Mouse (Mus musculus) cerebellum, adult 2 months (tissue): ENCODE data around the gene Pqbp1. TPM values are rescaled to one million over a fixed set of nuclear protein-coding genes. Genes with fewer than 3 reads are reported as not detected.
"Not testable (repeated sequence)": the region's sequence is repeated elsewhere in the genome, so short reads cannot be mapped to it uniquely, and the experiment has no call there.

Experiments used
- DNase-seq, 2 experiments: peaks; one replicate each; pipeline ENCODE4 v3.0.0; 2021
- H3K27ac ChIP-seq: fragments of 200-500 bp; 2 replicates; pipeline ENCODE4 v1.5.1; 2012; ENCODE audit warnings: low read length, control low read depth, inconsistent platforms; ENCODE audit not compliant: insufficient read depth
- H3K27me3 ChIP-seq: fragments of 200-500 bp; 2 replicates; pipeline ENCODE4 v1.6.1; 2012; ENCODE audit warnings: inconsistent platforms, mild to moderate bottlenecking, low read length, moderate library complexity; ENCODE audit not compliant: control insufficient read depth, insufficient read depth
- H3K4me1 ChIP-seq: fragments of 200-500 bp; 2 replicates; pipeline ENCODE4 v1.6.1; 2011; ENCODE audit warnings: low read length; ENCODE audit not compliant: control insufficient read depth, insufficient read depth
- H3K4me3 ChIP-seq: fragments of 200-500 bp; replicated peaks from 2 replicates; pipeline ENCODE3; 2011; ENCODE audit warnings: mild to moderate bottlenecking, low read depth, low read length, control low read depth; ENCODE audit not compliant: insufficient read depth
- CTCF ChIP-seq: fragments of 200-500 bp; IDR thresholded peaks from 2 replicates; pipeline ENCODE4 v1.5.1; 2011; ENCODE audit warnings: low read depth, mild to moderate bottlenecking, control low read depth, low read length, moderate library complexity, borderline replicate concordance; ENCODE audit not compliant: insufficient read depth
- POLR2A ChIP-seq: fragments of 200-500 bp; IDR thresholded peaks from 2 replicates; pipeline ENCODE4 v1.6.1; 2011; ENCODE audit warnings: low read length, control low read depth, borderline replicate concordance; ENCODE audit not compliant: insufficient read depth
- WGBS: fragments of 180-500 bp; shearing (Covaris S2); methylation state at CpG from one replicate; pipeline ENCODE4 v1.1.7; 2018; 5-methylcytosine and 5-hydroxymethylcytosine counted together
- polyA plus RNA-seq: library from polyadenylated mRNA; depleted of rRNA; stranded (reverse); fragments of >200 nt; gene quantifications from 2 replicates; pipeline ENCODE4 v1.2.3, GENCODE M21; 2012

Gene Pqbp1
- polyA plus RNA-seq, 1 experiment, result 174 TPM

DNA sequence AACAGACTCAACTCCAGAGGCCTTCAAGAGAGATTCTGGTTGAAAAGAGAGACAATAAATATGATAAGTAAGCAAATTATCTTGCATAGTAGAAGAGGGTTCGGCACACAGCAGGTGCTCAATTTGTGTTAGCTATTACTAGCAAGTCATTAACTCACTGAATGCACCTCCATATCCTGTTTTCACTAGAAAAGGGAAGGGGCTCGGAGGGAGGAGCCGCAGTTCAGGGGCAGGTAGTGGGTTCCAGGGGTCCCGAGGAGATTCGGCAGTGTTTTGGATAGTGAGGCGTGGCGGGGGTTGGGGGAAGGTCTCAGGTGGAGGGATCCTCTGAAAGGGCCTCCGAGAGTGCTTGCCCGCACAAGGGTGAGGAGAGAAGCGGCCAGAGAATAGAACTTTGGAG is 28.0 kb upstream of the Pqbp1 start:
- Histone ChIP-seq H3K27me3 (no peaks in the 10 kb centered on the region), H3K4me1 (peaks cover 3% of the 10 kb centered on the region), H3K4me3 (no peak overlapping the region), H3K27ac (no peak overlapping the region)
- DNase-seq, result no peak
- no peak for TF ChIP-seq POLR2A
- TF ChIP-seq CTCF, result no peak
- 53% methylated on average over 10 of the region's 10 CpGs for WGBS

DNA sequence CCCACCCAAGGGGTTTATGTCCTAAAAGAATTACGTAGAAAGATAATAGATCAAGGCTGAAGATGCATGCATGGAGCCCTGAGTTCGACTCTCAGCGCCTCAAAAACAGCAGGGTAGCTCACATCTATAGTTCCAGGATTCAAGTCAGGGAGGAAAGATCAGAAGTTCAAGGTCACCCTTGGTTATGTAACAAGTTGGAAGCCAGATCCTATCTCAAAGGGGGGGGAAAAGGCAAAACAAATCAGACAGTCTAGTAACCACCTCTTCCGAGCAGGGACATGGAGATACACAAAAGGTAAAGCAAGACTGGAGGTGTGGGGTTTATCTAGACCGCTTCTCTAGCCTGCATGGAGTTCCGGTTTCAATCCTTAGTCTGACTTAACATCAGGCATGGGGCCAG is 27.2 kb upstream of the Pqbp1 start:
- H3K4me3 ChIP-seq, result no peak overlapping the region
- WGBS, result 83% methylated on average over 6 of the region's 6 CpGs
- peaks cover 3% of the 10 kb centered on the region for H3K4me1 ChIP-seq
- H3K27me3 ChIP-seq, result no peaks in the 10 kb centered on the region
- DNase-seq, result no peak
- H3K27ac ChIP-seq, result no peak overlapping the region
- TF ChIP-seq POLR2A, result no peak
- no peak for TF ChIP-seq CTCF

DNA sequence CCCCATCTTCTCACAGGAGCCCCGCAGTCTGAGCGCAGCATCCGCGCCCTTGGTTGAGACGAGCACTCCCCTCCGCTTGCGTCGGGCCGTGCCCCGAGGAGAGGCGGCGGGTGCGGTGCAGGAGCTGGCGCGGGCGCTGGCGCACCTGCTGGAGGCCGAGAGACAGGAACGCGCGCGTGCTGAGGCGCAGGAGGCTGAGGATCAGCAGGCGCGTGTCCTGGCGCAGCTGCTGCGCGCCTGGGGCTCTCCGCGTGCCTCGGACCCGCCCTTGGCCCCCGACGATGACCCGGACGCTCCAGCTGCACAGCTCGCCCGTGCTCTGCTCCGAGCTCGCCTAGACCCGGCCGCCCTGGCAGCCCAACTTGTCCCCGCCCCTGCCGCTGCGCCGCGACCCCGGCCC is 23.0 kb upstream of the Pqbp1 start:
- Histone ChIP-seq H3K4me3 (peak overlapping the region; percentile 34), H3K27me3 (no peaks in the 10 kb centered on the region), H3K4me1 (peaks cover 3% of the 10 kb centered on the region), H3K27ac (no peak overlapping the region)
- 4% methylated on average over 37 of the region's 48 CpGs for WGBS
- DNase-seq, result peak; percentile 42 to 44
- TF ChIP-seq POLR2A (no peak), CTCF (no peak)

DNA sequence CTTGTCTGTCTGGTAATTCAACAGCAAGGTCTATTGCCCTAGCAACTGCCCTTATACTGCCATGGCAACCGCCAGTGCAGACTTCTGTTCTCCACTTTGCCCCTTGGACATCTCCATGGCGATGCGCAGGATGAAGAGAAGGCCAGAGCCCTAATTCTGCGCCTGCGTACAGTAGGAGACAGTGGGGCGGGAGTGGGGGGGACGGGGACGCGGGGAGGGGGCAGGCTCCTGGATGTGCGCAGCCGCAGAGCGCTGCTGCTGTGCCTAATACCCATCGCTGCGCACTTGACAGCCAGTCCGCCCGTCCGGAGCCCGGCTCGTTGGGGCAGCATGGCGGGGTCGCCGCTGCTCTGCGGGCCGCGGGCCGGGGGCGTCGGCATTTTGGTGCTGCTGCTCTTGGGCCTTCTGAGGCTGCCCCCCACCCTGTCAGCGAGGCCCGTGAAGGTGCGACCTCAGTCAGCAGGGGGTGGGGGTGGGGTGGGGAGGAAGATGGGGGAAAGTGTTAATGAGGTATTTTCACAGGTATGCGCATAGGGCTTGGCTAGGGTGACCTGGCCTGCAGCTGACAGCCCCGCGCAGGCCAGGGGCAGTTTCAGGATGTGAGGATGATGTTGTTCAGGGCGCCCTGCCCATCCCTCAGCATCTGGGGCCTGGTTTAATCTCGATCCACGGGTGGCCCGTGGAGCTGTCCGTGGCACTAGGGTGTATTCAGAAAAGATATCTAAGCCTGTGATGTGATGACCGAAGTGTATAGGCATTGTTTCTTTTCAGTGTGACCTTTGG is 20.7 kb upstream of the Pqbp1 start, which contains the start of gene Pcsk1n:
TSS of gene Pcsk1n (plus strand) at position 222 of the 783 bp plus-strand sequence.
- 9% methylated on average over 23 of the region's 40 CpGs for WGBS
- H3K27me3 ChIP-seq, result no peaks in the 10 kb centered on the region

DNA sequence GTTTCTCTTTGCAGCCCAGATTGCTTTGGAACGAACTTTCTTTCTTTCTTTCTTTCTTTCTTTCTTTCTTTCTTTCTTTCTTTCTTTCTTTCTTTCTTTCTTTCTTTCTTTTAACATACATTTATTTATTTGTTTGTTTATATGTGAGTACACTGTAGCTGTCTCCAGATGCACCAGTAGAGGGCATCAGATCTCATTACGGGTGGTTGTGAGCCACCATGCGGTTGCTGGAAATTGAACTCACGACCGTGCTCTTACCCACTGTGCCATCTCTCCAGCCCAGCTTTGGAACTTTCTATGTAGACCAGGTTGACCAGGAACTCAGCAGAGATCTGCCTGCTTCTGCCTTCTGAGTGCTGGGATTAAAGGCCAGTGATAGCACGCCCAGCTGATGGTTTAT is 18.9 kb upstream of the Pqbp1 start:
- not testable (repeated sequence) for H3K27me3 ChIP-seq, DNase-seq, H3K27ac ChIP-seq, H3K4me1 ChIP-seq, H3K4me3 ChIP-seq
- 66% methylated on average over 6 of the region's 6 CpGs for WGBS

More for the DNA sequence above, 20.7 kb upstream of the Pqbp1 start, which contains the start of gene Pcsk1n:
- Histone ChIP-seq H3K4me3 (peak within 1 kb of the TSS; percentile 86), H3K4me1 (peaks cover 3% of the 10 kb centered on the region), H3K27ac (peak within 1 kb of the TSS; percentile 86)
- TF ChIP-seq CTCF (no peak), POLR2A (peak; percentile 73)
- peak; percentile 72 to 74 for DNase-seq

DNA sequence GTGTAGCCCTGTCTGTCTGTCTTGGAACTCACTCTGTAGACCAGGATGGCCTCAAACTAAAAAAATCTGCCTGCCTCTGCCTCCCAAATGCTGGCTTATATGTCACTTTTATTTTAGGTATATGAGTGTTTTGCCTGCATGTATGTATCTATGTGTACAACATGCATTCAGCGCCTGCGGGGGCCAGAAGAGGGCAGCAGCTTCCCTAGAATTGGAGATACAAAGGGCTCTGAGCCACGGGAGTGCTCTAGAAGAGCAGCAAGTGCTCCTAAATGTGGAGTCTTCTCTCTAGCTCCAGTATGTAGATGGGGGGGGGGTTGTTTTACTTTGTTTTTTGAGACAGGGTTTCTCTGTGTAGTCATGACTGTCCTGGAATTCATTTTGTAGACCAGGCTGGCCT is 16.6 kb upstream of the Pqbp1 start:
- 10% methylated on average over 3 of the region's 3 CpGs for WGBS
- H3K27ac ChIP-seq, H3K4me1 ChIP-seq, H3K27me3 ChIP-seq, H3K4me3 ChIP-seq: not testable (repeated sequence)
- DNase-seq, result peak in 1 of 2 experiments; percentile 50
- TF ChIP-seq CTCF, result 0 out of 2 replicates have a peak, but pooled peaks have one; percentile 6

DNA sequence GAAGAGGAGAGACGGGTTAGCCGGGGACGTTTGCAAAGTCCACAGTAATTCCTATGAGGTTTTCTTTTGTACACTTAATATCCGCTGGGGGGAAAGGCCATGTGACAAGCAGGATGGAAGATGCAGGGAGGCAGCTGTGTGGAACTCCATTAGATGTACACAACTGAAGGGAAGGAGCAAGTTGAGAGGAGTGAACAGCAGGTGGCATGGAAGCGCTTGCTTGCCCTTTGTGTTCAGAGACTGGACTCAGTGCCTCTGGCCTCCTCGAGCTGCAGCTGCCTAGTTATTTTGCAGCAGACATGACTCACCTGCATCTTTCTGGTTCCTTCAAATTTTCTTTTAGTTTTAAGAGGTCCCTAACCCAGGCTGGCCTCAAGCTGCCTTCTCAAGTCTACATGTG is 11.4 kb upstream of the Pqbp1 start:
- WGBS, result 36% methylated on average over 6 of the region's 6 CpGs
- Histone ChIP-seq H3K27me3 (no peaks in the 10 kb centered on the region), H3K4me1 (no peaks in the 10 kb centered on the region), H3K4me3 (no peak overlapping the region), H3K27ac (no peak overlapping the region)
- no peak for TF ChIP-seq POLR2A
- no peak for TF ChIP-seq CTCF
- no peak for DNase-seq

DNA sequence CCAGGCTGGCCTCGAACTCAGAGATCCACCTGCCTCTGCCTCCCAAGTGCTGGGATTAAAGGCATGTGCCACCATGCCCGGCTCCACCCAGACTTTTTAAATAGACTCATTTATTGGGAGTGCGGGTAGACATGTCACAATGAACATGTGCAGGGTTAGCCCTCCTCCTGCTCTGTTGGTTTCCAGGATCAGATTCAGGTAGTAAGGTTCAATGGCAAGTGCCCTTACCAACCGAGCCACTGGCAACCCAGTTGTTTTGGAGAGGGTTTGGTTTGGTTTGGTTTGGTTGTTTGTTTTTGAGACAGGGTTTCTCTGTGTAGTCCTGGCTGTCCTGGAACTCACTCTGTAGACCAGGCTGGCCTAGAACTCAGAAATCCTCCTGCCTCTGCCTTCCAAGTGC is 10.2 kb upstream of the Pqbp1 start, which contains the start of gene Gm10490:
TSS of gene Gm10490 (plus strand) at position 301 of the 400 bp plus-strand sequence.
- not testable (repeated sequence) for H3K27me3 ChIP-seq, H3K4me1 ChIP-seq, H3K4me3 ChIP-seq, H3K27ac ChIP-seq, DNase-seq
- WGBS, result 91% methylated on average over 4 of the region's 4 CpGs
